Mouse (Mus musculus) spleen, adult 2 months (tissue): ENCODE results near the gene Kcnd2. TPM values are rescaled to one million over a fixed set of nuclear protein-coding genes. Genes with fewer than 3 reads are reported as not detected.

Source experiments
- DNase-seq, 2 experiments: peaks; one replicate each; pipeline versions ENCODE4 v3.0.0 to v3.0.0-alpha.2; 2012 to 2021; ENCODE audit warnings: low spot score in 2 of 2, low read depth in 1 of 2
- H3K27ac ChIP-seq: fragments of 200-500 bp; 2 replicates; pipeline ENCODE4 v1.5.1; 2012; ENCODE audit warnings: low read length, inconsistent platforms; ENCODE audit not compliant: insufficient read depth
- H3K27me3 ChIP-seq: fragments of 200-500 bp; 2 replicates; pipeline ENCODE4 v1.6.1; 2012; ENCODE audit warnings: mild to moderate bottlenecking, moderate library complexity, low read length, inconsistent platforms; ENCODE audit not compliant: control insufficient read depth, insufficient read depth
- H3K36me3 ChIP-seq: fragments of 200-500 bp; 2 replicates; pipeline ENCODE4 v1.6.1; 2012; ENCODE audit warnings: mild to moderate bottlenecking, low read length, inconsistent platforms; ENCODE audit not compliant: control insufficient read depth, insufficient read depth
- H3K4me1 ChIP-seq: fragments of 200-500 bp; 2 replicates; pipeline ENCODE4 v1.6.1; 2011; ENCODE audit warnings: inconsistent platforms; ENCODE audit not compliant: control insufficient read depth, insufficient read depth, insufficient read length
- H3K4me3 ChIP-seq: fragments of 200-500 bp; 2 replicates; pipeline ENCODE4 v1.5.1; 2011; ENCODE audit warnings: mild to moderate bottlenecking, inconsistent platforms; ENCODE audit not compliant: insufficient read depth, insufficient read length; ENCODE audit errors: extremely low read depth
- CTCF ChIP-seq: fragments of 200-500 bp; IDR thresholded peaks from 2 replicates; pipeline ENCODE4 v1.5.1; 2011; ENCODE audit warnings: mild to moderate bottlenecking, inconsistent platforms; ENCODE audit not compliant: insufficient read depth, insufficient read length, insufficient replicate concordance; ENCODE audit errors: extremely low read depth
- POLR2A ChIP-seq: fragments of 200-500 bp; IDR thresholded peaks from 2 replicates; pipeline ENCODE4 v1.6.1; 2011; ENCODE audit warnings: low read depth, low read length, inconsistent platforms
- WGBS: fragments of 180-500 bp; shearing (Covaris S2); methylation state at CpG from one replicate; pipeline ENCODE4 v1.1.7; 2018; 5-methylcytosine and 5-hydroxymethylcytosine counted together
- polyA plus RNA-seq: library from polyadenylated mRNA; depleted of rRNA; stranded (reverse); fragments of >200 nt; gene quantifications from 2 replicates; pipeline ENCODE4 v1.2.3, GENCODE M21; 2012

The Kcnd2 gene
- polyA plus RNA-seq, 1 experiment: not detected

GRCm38 (mm10) chr6:21719121-21719520 is 503.8 kb downstream of the Kcnd2 start:
- H3K4me3 ChIP-seq: no peak overlapping the region
- no peak overlapping the region for H3K27ac ChIP-seq
- H3K27me3 ChIP-seq: no peaks in the 10 kb centered on the region
- H3K36me3 ChIP-seq: no peaks in the 10 kb centered on the region
- no peaks in the 10 kb centered on the region for H3K4me1 ChIP-seq
- no peak for TF ChIP-seq CTCF
- no peak for TF ChIP-seq POLR2A
- 77% methylated on average over 1 of the region's 1 CpGs for WGBS
- DNase-seq: no peak

GRCm38 (mm10) chr6:21722238-21722637 is 506.9 kb downstream of the Kcnd2 start:
- Histone ChIP-seq H3K27me3 (no peaks in the 10 kb centered on the region), H3K4me1 (no peaks in the 10 kb centered on the region), H3K4me3 (no peak overlapping the region), H3K36me3 (no peaks in the 10 kb centered on the region), H3K27ac (no peak overlapping the region)
- 88% methylated on average over 10 of the region's 10 CpGs for WGBS
- DNase-seq: no peak
- TF ChIP-seq CTCF (no peak), POLR2A (no peak)

GRCm38 (mm10) chr6:21740606-21741005 is 525.3 kb downstream of the Kcnd2 start:
- WGBS: 66% methylated on average over 2 of the region's 2 CpGs

GRCm38 (mm10) chr6:21744615-21745266 is 529.4 kb downstream of the Kcnd2 start:
- Histone ChIP-seq H3K4me3 (no peak overlapping the region), H3K27me3 (no peaks in the 10 kb centered on the region), H3K27ac (no peak overlapping the region), H3K4me1 (no peaks in the 10 kb centered on the region), H3K36me3 (no peaks in the 10 kb centered on the region)
- no peak for DNase-seq
- 84% methylated on average over 3 of the region's 3 CpGs for WGBS
- TF ChIP-seq POLR2A (no peak), CTCF (no peak)

More at GRCm38 (mm10) chr6:21740606-21741005, 525.3 kb downstream of the Kcnd2 start:
- no peak overlapping the region for H3K27ac ChIP-seq
- no peak overlapping the region for H3K4me3 ChIP-seq
- DNase-seq: no peak
- no peak for TF ChIP-seq CTCF
- TF ChIP-seq POLR2A: no peak
- H3K4me1 ChIP-seq: no peaks in the 10 kb centered on the region
- no peaks in the 10 kb centered on the region for H3K36me3 ChIP-seq
- H3K27me3 ChIP-seq: no peaks in the 10 kb centered on the region

GRCm38 (mm10) chr6:21747536-21747935 is 532.2 kb downstream of the Kcnd2 start:
- H3K27me3 ChIP-seq: no peaks in the 10 kb centered on the region
- no peak for DNase-seq
- 77% methylated on average over 1 of the region's 1 CpGs for WGBS

GRCm38 (mm10) chr6:21767787-21768221 is 552.5 kb downstream of the Kcnd2 start:
- H3K36me3 ChIP-seq: no peaks in the 10 kb centered on the region
- no peak for DNase-seq
- H3K27ac ChIP-seq: no peak overlapping the region
- H3K4me3 ChIP-seq: no peak overlapping the region
- 86% methylated on average over 12 of the region's 12 CpGs for WGBS
- no peaks in the 10 kb centered on the region for H3K4me1 ChIP-seq
- no peaks in the 10 kb centered on the region for H3K27me3 ChIP-seq
- no peak for TF ChIP-seq CTCF
- TF ChIP-seq POLR2A: no peak

More at GRCm38 (mm10) chr6:21747536-21747935, 532.2 kb downstream of the Kcnd2 start:
- Histone ChIP-seq H3K36me3 (no peaks in the 10 kb centered on the region), H3K4me3 (no peak overlapping the region), H3K4me1 (no peaks in the 10 kb centered on the region), H3K27ac (no peak overlapping the region)
- TF ChIP-seq CTCF (no peak), POLR2A (no peak)

GRCm38 (mm10) chr6:21768745-21769446 is 553.6 kb downstream of the Kcnd2 start:
- TF ChIP-seq CTCF (no peak), POLR2A (no peak)
- Histone ChIP-seq H3K36me3 (no peaks in the 10 kb centered on the region), H3K27ac (no peak overlapping the region), H3K4me3 (no peak overlapping the region), H3K4me1 (no peaks in the 10 kb centered on the region), H3K27me3 (no peaks in the 10 kb centered on the region)
- no peak for DNase-seq
- WGBS: 79% methylated on average over 9 of the region's 9 CpGs
